Mouse (Mus musculus): Measurements from ENCODE around the gene Sorbs1. TPM values are rescaled to one million over a fixed set of nuclear protein-coding genes. Genes with fewer than 3 reads are reported as not detected.

The Sorbs1 gene
- polyA plus RNA-seq, 1 experiment from 2014 or later: 59.2 TPM

GRCm38 (mm10) chr19:40251115-40251514 lies 262.5 kb downstream of the Sorbs1 start:
- Histone ChIP-seq H3K27ac (no peak overlapping the region), H3K27me3 (no peaks in the 10 kb centered on the region), H3K9ac (no peak overlapping the region), H3K4me3 (replicated peaks) (no peak overlapping the region), H3K9me3 (replicated peaks) (no peaks in the 10 kb centered on the region), H3K4me2 (no peak overlapping the region), H3K4me1 (0 out of 2 replicates have a peak, but pooled peaks cover 4% of the 10 kb centered on the region), H3K36me3 (no peaks in the 10 kb centered on the region)
- no peak for ATAC-seq (replicated peaks; ENCODE audit: low FRiP score)
- WGBS: 82% methylated on average over 4 of the region's 4 CpGs

DNA sequence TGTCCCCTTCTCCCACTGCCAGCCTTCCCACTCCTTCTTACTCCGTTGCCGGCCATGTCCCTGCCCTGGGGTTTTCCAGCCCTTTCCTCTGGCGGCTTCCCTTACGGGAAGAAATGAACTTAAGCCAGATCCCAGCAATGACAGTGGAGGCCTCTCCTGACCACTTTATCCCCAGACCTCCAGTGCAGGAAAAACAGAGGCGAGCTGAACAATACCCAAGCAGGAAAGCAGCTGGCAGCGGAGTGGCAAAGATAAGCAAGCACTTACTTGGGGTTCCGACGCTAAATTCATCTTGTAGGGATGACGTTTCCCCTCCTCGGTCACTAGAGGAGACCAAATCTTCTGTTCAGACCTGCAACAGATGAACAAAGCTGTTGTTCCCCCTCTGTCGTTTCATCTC lies 264.2 kb downstream of the Sorbs1 start:
- H3K4me1 ChIP-seq: 0 out of 2 replicates have a peak, but pooled peaks cover 4% of the 10 kb centered on the region
- H3K36me3 ChIP-seq: no peaks in the 10 kb centered on the region
- H3K9me3 ChIP-seq (replicated peaks): no peaks in the 10 kb centered on the region
- 80% methylated on average over 11 of the region's 11 CpGs for WGBS
- no peak overlapping the region for H3K4me2 ChIP-seq
- ATAC-seq (replicated peaks; ENCODE audit: low FRiP score): no peak
- no peak overlapping the region for H3K27ac ChIP-seq
- no peak overlapping the region for H3K9ac ChIP-seq
- H3K4me3 ChIP-seq (replicated peaks): no peak overlapping the region
- no peaks in the 10 kb centered on the region for H3K27me3 ChIP-seq

- no peak overlapping the region for H3K4me2 ChIP-seq
- H3K9me3 ChIP-seq (replicated peaks): no peaks in the 10 kb centered on the region
- WGBS: 90% methylated on average over 5 of the region's 5 CpGs
- no peak for ATAC-seq (replicated peaks; ENCODE audit: low FRiP score)
- H3K9ac ChIP-seq: no peak overlapping the region
- H3K4me3 ChIP-seq (replicated peaks): no peak overlapping the region
- no peak overlapping the region for H3K27ac ChIP-seq
- no peaks in the 10 kb centered on the region for H3K4me1 ChIP-seq
- no peaks in the 10 kb centered on the region for H3K36me3 ChIP-seq
- no peaks in the 10 kb centered on the region for H3K27me3 ChIP-seq
Observed at GRCm38 (mm10) chr19:40248476-40248875, 265.1 kb downstream of the Sorbs1 start.

DNA sequence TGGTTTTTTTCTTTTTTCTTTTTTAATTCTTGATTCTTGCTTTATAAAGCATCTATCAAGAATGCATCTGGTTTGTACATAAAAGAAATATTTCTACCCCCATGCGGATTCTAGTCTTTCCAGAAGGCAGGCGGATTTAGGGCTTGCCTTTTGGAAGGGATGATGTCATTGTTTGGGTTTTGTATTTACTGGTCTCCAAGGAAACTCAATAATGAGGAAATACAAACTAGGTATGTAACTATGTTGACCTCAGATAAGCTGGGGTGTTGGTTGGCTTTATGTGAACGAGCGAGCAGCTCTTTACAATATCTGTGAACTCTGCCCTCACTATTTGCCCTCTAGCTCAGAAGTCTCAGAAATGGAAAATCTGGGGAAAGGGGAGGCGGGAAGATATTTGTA lies 266.3 kb downstream of the Sorbs1 start:
- no peaks in the 10 kb centered on the region for H3K27me3 ChIP-seq
- no peak overlapping the region for H3K4me3 ChIP-seq (replicated peaks)
- H3K27ac ChIP-seq: no peak overlapping the region
- no peak for ATAC-seq (replicated peaks; ENCODE audit: low FRiP score)
- no peaks in the 10 kb centered on the region for H3K9me3 ChIP-seq (replicated peaks)
- H3K36me3 ChIP-seq: no peaks in the 10 kb centered on the region
- WGBS: 64% methylated on average over 5 of the region's 5 CpGs
- no peaks in the 10 kb centered on the region for H3K4me1 ChIP-seq
- H3K9ac ChIP-seq: no peak overlapping the region
- no peak overlapping the region for H3K4me2 ChIP-seq

GRCm38 (mm10) chr19:40246646-40247267 lies 266.8 kb downstream of the Sorbs1 start:
- ATAC-seq (replicated peaks; ENCODE audit: low FRiP score): no peak

More at GRCm38 (mm10) chr19:40246646-40247267, 266.8 kb downstream of the Sorbs1 start:
- Histone ChIP-seq H3K9ac (no peak overlapping the region), H3K4me1 (no peaks in the 10 kb centered on the region), H3K27ac (no peak overlapping the region), H3K4me2 (no peak overlapping the region), H3K4me3 (replicated peaks) (no peak overlapping the region), H3K36me3 (no peaks in the 10 kb centered on the region), H3K27me3 (no peaks in the 10 kb centered on the region), H3K9me3 (replicated peaks) (no peaks in the 10 kb centered on the region)
- 86% methylated on average over 7 of the region's 7 CpGs for WGBS

Other genes with a start within 250 kb of the Sorbs1 start
- 38.4 and 38.9 TPM in 2 replicates for gene Pdlim1, start 241.9 kb downstream of the Sorbs1 start, polyA plus RNA-seq (2015; fragmentation: Nextera tagmentation; extraction: Ambion mirVana)
- gene Aldh18a1, start 74.7 kb upstream of the Sorbs1 start, polyA plus RNA-seq (2015; fragmentation: Nextera tagmentation; extraction: Ambion mirVana): 53.0 and 58.3 TPM in 2 replicates
- 11.4 and 12.3 TPM in 2 replicates for gene Tctn3, start 98.5 kb upstream of the Sorbs1 start, polyA plus RNA-seq (2015; fragmentation: Nextera tagmentation; extraction: Ambion mirVana)
- 5.3 and 6.5 TPM in 2 replicates for gene Entpd1, start 98.6 kb upstream of the Sorbs1 start, polyA plus RNA-seq (2015; fragmentation: Nextera tagmentation; extraction: Ambion mirVana)
- gene Cc2d2b, start 235.0 kb upstream of the Sorbs1 start, polyA plus RNA-seq (2015; fragmentation: Nextera tagmentation; extraction: Ambion mirVana): 0.06 and 0.19 TPM in 2 replicates

All from kidney, embryonic 15.5 days (tissue).